Mouse (Mus musculus) heart, postnatal 0 days (tissue): ENCODE measurements around the gene Hecw2.

Source experiments
- CTCF ChIP-seq: IDR thresholded peaks from 2 replicates; pipeline ENCODE4 v1.5.1; 2016; ENCODE audit warnings: antibody characterized with exemption, control low read depth, low read depth
- EP300 ChIP-seq: IDR thresholded peaks from 2 replicates; pipeline ENCODE4 v1.6.1; 2016; ENCODE audit warnings: antibody characterized with exemption, low read depth

GRCm38 (mm10) chr1:54015739-54016138 lies 179.2 kb downstream of the Hecw2 start:
- TF ChIP-seq EP300 (no peak), CTCF (no peak)
